Mouse (Mus musculus): ENCODE measurements at regions not wholly inside any gene's neighbourhood (a gene's known extent, or its start where the extent isn't known, plus 50 kb on each side); places are given as distances from the start of the nearest gene placed in this dataset.

DNA sequence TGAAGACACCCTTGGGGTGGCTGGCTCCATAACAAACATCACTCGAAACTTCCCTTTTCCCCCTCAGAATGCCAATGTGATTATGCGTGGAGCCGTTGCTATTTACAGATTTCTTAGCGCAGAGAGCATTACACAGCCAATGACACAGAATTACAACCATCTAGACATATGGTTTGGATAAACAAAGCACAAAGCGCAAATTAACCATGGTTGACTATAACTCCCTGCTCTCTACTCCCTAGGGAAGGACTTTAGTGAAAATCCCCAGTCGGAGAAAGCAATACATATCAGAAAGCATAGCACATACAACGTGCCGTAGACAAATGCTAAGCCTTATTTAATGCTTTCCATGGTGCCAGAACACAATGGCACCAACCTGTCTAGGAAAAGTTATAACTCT is 131.8 kb downstream of the Tshz3 start:
- ATAC-seq (no peak), DNase-seq (ENCODE audit: low read depth, low spot score) (no peak)
- in situ Hi-C loops (cut with MboI; ENCODE audit: low pct_unique_long_range_greater_than_20kb), result no loop called here
- POLR2A ChIA-PET, result no interaction called here
- TF ChIP-seq CTCF (IDR thresholded peaks at IDR 0.05), result no peak
- CTCF ChIA-PET, result no interaction called here
- H3K27me3 ChIP-seq, result peaks cover 7% of the 10 kb centered on the region

DNA sequence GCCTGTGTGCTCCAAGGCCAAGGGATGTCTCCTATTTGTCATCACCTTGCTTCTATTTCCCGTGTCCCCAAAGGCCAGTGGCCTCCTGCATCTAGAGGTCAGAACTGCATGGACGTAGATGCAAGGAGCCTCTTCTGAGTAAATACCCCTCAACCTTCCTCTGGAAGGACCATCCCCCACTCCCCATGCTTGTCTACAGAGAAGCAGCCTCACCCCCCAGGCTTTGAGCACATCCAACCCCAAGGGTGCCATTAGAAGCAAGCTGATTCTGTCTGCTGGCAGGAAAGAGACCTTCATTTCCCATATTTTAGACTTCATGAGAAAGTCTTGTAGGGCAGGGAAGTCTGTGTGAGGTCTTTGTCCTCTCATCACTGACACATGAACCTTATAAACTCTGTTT is 132.2 kb downstream of the Tshz3 start:
- ChIA-PET CTCF (no interaction called here), POLR2A (no interaction called here)
- DNase-seq (ENCODE audit: low read depth, low spot score), result no peak
- no peak for TF ChIP-seq CTCF (IDR thresholded peaks at IDR 0.05)
- peaks cover 6% of the 10 kb centered on the region for H3K27me3 ChIP-seq
- in situ Hi-C loops (cut with MboI; ENCODE audit: low pct_unique_long_range_greater_than_20kb), result no loop called here
- ATAC-seq, result no peak

DNA sequence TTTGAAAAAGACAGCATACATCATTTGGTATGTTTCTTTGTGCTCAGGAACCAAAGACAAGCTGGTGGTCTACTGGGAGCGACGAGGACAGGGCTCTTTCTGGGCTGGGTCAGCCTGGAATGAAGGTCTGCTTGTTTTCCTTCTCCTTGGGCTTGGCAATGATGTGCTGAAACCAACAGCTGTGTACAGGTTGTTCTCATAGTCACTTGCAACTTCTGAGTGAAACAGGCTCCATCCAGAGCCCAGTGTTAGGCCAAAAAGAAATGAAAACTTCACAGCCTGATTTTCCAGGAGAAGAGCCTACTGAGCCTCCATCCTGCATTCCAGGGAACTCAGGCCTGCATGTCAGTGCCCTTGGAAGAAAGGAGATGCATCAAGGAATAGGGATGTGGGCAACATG is 150.4 kb downstream of the Tshz3 start:
- peaks cover 7% of the 10 kb centered on the region for H3K27me3 ChIP-seq
- ATAC-seq (no peak), DNase-seq (ENCODE audit: low read depth, low spot score) (no peak)
- CTCF ChIA-PET, result no interaction called here
- POLR2A ChIA-PET, result no interaction called here
- no peak for TF ChIP-seq CTCF (IDR thresholded peaks at IDR 0.05)
- in situ Hi-C loops (cut with MboI; ENCODE audit: low pct_unique_long_range_greater_than_20kb), result no loop called here

GRCm38 (mm10) chr7:36851275-36851889 is 153.5 kb downstream of the Tshz3 start:
- CTCF ChIA-PET, result no interaction called here
- peaks cover 7% of the 10 kb centered on the region for H3K27me3 ChIP-seq
- ATAC-seq, result no peak
- POLR2A ChIA-PET, result no interaction called here
- no peak for TF ChIP-seq CTCF (IDR thresholded peaks at IDR 0.05)
- no peak for DNase-seq (ENCODE audit: low read depth, low spot score)
- in situ Hi-C loops (cut with MboI; ENCODE audit: low pct_unique_long_range_greater_than_20kb), result no loop called here

DNA sequence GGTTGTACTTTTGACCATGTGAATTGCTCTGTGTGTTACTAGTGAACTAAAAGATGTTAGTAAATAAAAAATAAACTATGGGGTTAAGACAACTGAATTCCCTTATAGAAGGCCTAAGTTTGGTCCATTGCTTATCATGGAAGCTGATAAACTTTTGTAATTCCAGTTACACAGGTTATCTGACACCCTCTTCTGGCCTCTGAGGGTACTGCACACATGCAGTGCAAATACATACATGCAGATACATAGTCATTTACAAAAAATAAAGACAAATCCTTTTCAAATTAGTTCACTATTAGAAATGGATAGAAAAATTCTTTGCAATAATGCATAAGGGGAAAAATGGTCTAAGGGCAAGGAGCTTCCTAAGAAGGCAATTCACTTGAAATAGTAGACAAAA is 156.4 kb downstream of the Tshz3 start:
- no peak for ATAC-seq

DNA sequence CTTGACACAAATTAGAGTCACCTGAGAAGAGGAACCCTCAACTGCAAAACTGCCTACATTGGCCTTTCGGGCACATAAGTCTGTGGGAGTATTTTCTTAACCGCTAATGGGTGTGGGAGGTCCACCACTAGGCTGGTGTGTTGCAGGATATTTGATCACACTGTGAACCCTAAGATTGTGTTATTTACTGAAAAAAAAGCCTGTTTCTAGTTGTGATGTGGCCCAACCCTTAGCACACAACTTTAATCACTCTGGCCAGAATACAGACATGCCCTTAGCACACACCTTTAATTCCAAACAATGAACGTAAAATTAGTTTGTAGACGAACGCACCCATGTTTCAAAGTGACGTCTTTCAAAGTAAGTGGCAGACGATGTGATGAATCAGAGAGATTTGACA is 161.5 kb downstream of the Tshz3 start:
- in situ Hi-C loops (cut with MboI; ENCODE audit: low pct_unique_long_range_greater_than_20kb), result no loop called here
- POLR2A ChIA-PET, result no interaction called here
- H3K27me3 ChIP-seq, result peaks cover 14% of the 10 kb centered on the region
- no peak for ATAC-seq
- no peak for TF ChIP-seq CTCF (IDR thresholded peaks at IDR 0.05)
- no peak for DNase-seq (ENCODE audit: low read depth, low spot score)
- CTCF ChIA-PET, result no interaction called here

More for the DNA sequence above, 156.4 kb downstream of the Tshz3 start:
- CTCF ChIA-PET, result no interaction called here
- peaks cover 17% of the 10 kb centered on the region for H3K27me3 ChIP-seq
- no peak for DNase-seq (ENCODE audit: low read depth, low spot score)
- POLR2A ChIA-PET, result no interaction called here
- TF ChIP-seq CTCF (IDR thresholded peaks at IDR 0.05), result peak; percentile 25
- in situ Hi-C loops (cut with MboI; ENCODE audit: low pct_unique_long_range_greater_than_20kb), result no loop called here

- ChIA-PET POLR2A (no interaction called here), CTCF (no interaction called here)
- in situ Hi-C loops (cut with MboI; ENCODE audit: low pct_unique_long_range_greater_than_20kb), result no loop called here
- DNase-seq (ENCODE audit: low read depth, low spot score) (no peak), ATAC-seq (no peak)
- TF ChIP-seq CTCF (IDR thresholded peaks at IDR 0.05), result no peak
- peaks cover 14% of the 10 kb centered on the region for H3K27me3 ChIP-seq
Observed at GRCm38 (mm10) chr7:36862481-36862880, 164.6 kb downstream of the Tshz3 start.

DNA sequence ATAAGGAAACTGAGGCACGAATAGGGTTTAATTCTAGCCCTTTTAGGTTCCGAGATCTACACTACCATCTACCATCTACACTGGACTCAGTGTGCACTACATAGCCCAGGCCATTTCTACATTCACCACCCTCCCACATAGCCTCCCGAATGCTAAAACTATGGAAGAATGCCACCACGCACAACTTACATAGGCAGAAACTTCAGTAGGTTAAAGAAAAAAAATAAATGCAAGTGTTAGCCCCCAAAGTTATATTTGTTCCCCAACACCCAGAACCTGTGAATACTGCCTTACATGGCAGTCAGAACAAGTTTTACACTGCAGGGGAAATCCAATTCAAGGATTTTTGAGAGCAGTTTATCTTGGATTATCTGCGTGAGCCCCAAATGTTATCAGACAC is 165.8 kb downstream of the Tshz3 start:
- TF ChIP-seq CTCF (IDR thresholded peaks at IDR 0.05), result no peak
- H3K27me3 ChIP-seq, result peaks cover 5% of the 10 kb centered on the region
- CTCF ChIA-PET, result no interaction called here
- DNase-seq (ENCODE audit: low read depth, low spot score), result no peak
- POLR2A ChIA-PET, result no interaction called here
- in situ Hi-C loops (cut with MboI; ENCODE audit: low pct_unique_long_range_greater_than_20kb), result no loop called here
- no peak for ATAC-seq

GRCm38 (mm10) chr7:36864675-36865074 is 166.8 kb downstream of the Tshz3 start:
- ChIA-PET CTCF (no interaction called here), POLR2A (no interaction called here)
- ATAC-seq (no peak), DNase-seq (ENCODE audit: low read depth, low spot score) (no peak)
- no peaks in the 10 kb centered on the region for H3K27me3 ChIP-seq
- in situ Hi-C loops (cut with MboI; ENCODE audit: low pct_unique_long_range_greater_than_20kb), result no loop called here
- TF ChIP-seq CTCF (IDR thresholded peaks at IDR 0.05), result no peak

GRCm38 (mm10) chr7:36866602-36867001 is 168.7 kb downstream of the Tshz3 start:
- DNase-seq (ENCODE audit: low read depth, low spot score) (no peak), ATAC-seq (no peak)
- ChIA-PET POLR2A (no interaction called here), CTCF (no interaction called here)
- in situ Hi-C loops (cut with MboI; ENCODE audit: low pct_unique_long_range_greater_than_20kb), result no loop called here
- H3K27me3 ChIP-seq, result peaks cover 4% of the 10 kb centered on the region
- TF ChIP-seq CTCF (IDR thresholded peaks at IDR 0.05), result no peak

DNA sequence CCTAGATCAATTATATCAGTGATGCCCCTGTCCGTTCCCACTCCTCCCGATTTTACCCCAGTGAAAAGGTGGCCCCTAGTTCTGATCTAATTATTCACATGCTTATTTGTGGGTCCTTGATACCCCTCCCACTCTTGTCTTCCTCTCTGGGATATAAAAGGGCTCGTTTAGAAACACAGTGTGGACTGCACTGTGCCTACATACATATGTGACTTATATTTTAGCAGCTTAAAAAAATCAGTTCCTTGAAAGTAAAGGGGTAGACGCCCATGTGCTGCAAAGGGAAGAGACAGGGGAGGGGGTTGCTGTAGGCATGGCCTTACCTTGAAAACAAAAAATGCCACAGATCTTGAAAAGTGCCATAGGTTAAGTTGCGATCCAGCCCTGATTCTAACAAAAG is 176.1 kb downstream of the Tshz3 start:
- H3K27me3 ChIP-seq, result peaks cover 16% of the 10 kb centered on the region
- CTCF ChIA-PET, result no interaction called here
- DNase-seq (ENCODE audit: low read depth, low spot score) (no peak), ATAC-seq (no peak)
- in situ Hi-C loops (cut with MboI; ENCODE audit: low pct_unique_long_range_greater_than_20kb), result no loop called here
- TF ChIP-seq CTCF (IDR thresholded peaks at IDR 0.05), result no peak
- POLR2A ChIA-PET, result no interaction called here

DNA sequence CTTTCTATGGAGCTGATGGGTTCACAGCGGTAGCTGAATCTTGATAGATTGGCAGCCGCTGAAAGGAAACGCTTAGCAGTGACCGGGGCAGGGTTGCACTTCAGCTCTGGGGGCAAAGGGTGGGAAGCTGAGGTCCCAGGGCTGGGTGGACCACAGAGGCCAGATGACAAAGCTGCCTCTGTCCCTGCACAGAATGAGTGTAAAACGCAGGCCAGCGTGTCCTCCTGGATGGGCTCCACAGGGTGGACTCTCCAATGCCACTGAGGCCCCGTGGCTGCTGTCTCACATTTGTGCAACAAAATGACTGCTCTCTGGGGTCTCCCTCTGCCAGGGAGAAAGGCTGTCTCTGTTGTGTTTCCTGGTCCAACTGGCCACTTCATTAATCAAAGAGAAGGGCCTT is 179.8 kb downstream of the Tshz3 start:
- DNase-seq (ENCODE audit: low read depth, low spot score) (no peak), ATAC-seq (no peak)
- in situ Hi-C loops (cut with MboI; ENCODE audit: low pct_unique_long_range_greater_than_20kb), result no loop called here
- POLR2A ChIA-PET, result no interaction called here
- peaks cover 15% of the 10 kb centered on the region for H3K27me3 ChIP-seq
- CTCF ChIA-PET, result no interaction called here
- no peak for TF ChIP-seq CTCF (IDR thresholded peaks at IDR 0.05)
